Mouse (Mus musculus) adrenal gland, postnatal 36 days (tissue): ENCODE results near the gene Timm44. TPM values are rescaled to one million over a fixed set of nuclear protein-coding genes. Genes with fewer than 3 reads are reported as not detected.
"Not testable (repeated sequence)": the region's sequence is repeated elsewhere in the genome, so short reads cannot be mapped to it uniquely, and the experiment has no call there.

Experiments
- DNase-seq, 2 experiments: peaks; one replicate each; pipeline ENCODE4 v3.0.0; 2021; ENCODE audit warnings: mixed read lengths in 1 of 2
- total RNA-seq, 2 experiments: library from RNA; stranded (reverse); gene quantifications; 2 replicates each; pipeline ENCODE4 v1.2.3; 2021

Timm44 gene
- total RNA-seq, 2 experiments from 2014 or later = 93.2 to 96.9 TPM

GRCm38 (mm10) chr8:4265160-4265914 is 10.4 kb downstream of the Timm44 start:
- no peak for DNase-seq

GRCm38 (mm10) chr8:4263105-4263791 is 12.5 kb downstream of the Timm44 start:
- DNase-seq = no peak

- no peak for DNase-seq
Observed at GRCm38 (mm10) chr8:4259805-4260170, 15.9 kb downstream of the Timm44 start.

- DNase-seq = peak; percentile 98 to 100
Observed at GRCm38 (mm10) chr8:4259125-4259804, 16.4 kb downstream of the Timm44 start, which contains the start of gene Ctxn1. TSS of gene Ctxn1 (minus strand) at chr8:4259274.

- DNase-seq = no peak
Observed at GRCm38 (mm10) chr8:4258678-4259077, 17.0 kb downstream of the Timm44 start.

- peak; percentile 78 to 83 for DNase-seq
Observed at GRCm38 (mm10) chr8:4258233-4258632, 17.5 kb downstream of the Timm44 start.

- DNase-seq = no peak
Observed at GRCm38 (mm10) chr8:4257350-4257749, 18.4 kb downstream of the Timm44 start.

GRCm38 (mm10) chr8:4256911-4257310 is 18.8 kb downstream of the Timm44 start:
- DNase-seq = no peak

GRCm38 (mm10) chr8:4255471-4255870 is 20.2 kb downstream of the Timm44 start:
- not testable (repeated sequence) for DNase-seq

- DNase-seq = peak; percentile 64 to 75
Observed at GRCm38 (mm10) chr8:4254001-4254400, 21.7 kb downstream of the Timm44 start.

GRCm38 (mm10) chr8:4252934-4253841 is 22.5 kb downstream of the Timm44 start, which contains the start of gene Snapc2:
TSS of gene Snapc2 (plus strand) at chr8:4253080.
- DNase-seq = peak; percentile 97 to 99

GRCm38 (mm10) chr8:4252116-4252760 is 23.5 kb downstream of the Timm44 start:
- no peak for DNase-seq

- peak; percentile 87 to 94 for DNase-seq
Observed at GRCm38 (mm10) chr8:4250306-4250970, 25.3 kb downstream of the Timm44 start.

- peak; percentile 61 to 65 for DNase-seq
Observed at GRCm38 (mm10) chr8:4249213-4249612, 26.5 kb downstream of the Timm44 start.

- peak; percentile 45 to 64 for DNase-seq
Observed at GRCm38 (mm10) chr8:4247951-4248540, 27.7 kb downstream of the Timm44 start, which contains the start of gene Tgfbr3l. TSS of gene Tgfbr3l (plus strand) at chr8:4248214.

- no peak for DNase-seq
Observed at GRCm38 (mm10) chr8:4247241-4247640, 28.5 kb downstream of the Timm44 start.

- DNase-seq = no peak
Observed at GRCm38 (mm10) chr8:4245737-4246136, 30.0 kb downstream of the Timm44 start.

GRCm38 (mm10) chr8:4245061-4245460 is 30.7 kb downstream of the Timm44 start:
- DNase-seq = no peak

- no peak for DNase-seq
Observed at GRCm38 (mm10) chr8:4239193-4239890, 36.4 kb downstream of the Timm44 start.
